Mouse (Mus musculus) layer of hippocampus, adult 9-10 months (tissue): ENCODE data around the gene Xpo5.
A peak's percentile ranks its signal among the peaks of the same experiment; 100 is the strongest.

Source experiments
- DNase-seq: peaks from one replicate; pipeline ENCODE4 v3.0.0; 2022; ENCODE audit warnings: low spot score

Xpo5 gene

DNA sequence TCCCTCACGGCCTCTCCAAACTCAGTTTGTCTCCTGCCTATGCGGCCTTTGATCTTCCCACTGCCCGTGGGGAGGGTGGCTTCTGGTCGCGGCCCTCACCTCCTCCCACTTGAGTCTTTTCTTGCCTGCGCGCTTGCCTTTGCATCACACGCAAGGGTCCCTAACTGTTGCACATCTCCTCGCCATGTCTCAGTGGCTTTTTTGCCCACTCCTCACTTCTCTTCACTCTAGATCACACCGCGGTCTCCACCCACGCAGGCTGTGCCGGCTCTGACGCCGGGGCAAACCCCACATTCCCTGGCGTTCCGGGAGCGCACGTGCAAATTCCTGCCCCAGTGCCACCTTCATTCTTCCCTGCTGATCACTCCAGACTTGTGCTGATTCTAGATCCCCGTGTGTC is 496 bp downstream of the Xpo5 start:
- no peak for DNase-seq

- DNase-seq = no peak
Measured at GRCm38 (mm10) chr17:46206676-46207075, 4.1 kb downstream of the Xpo5 start.

- DNase-seq = no peak
Measured at GRCm38 (mm10) chr17:46210550-46210949, 8.0 kb downstream of the Xpo5 start.

- DNase-seq = no peak
Measured at GRCm38 (mm10) chr17:46221601-46222000, 19.0 kb downstream of the Xpo5 start.

- no peak for DNase-seq
Measured at GRCm38 (mm10) chr17:46227576-46227975, 25.0 kb downstream of the Xpo5 start.

DNA sequence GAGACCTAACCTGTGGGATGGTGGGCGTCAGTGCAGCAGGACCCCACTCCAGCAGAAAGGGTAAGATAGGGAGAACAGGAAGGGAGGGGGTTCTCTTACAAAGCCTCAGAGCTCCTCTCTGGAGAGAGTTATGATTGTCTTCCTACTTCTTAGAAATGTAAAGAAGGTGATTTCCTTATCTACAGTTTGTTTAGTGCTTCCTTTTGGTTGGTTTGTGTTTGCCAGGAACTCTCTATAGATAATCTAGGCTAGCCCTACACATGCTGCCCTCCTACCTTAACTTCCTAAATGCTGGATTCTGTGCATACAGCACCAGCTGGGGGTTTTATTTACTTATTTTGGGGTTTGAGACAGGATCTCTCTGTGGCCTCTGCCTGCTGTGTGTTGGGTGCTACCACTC is 33.5 kb downstream of the Xpo5 start:
- no peak for DNase-seq

DNA sequence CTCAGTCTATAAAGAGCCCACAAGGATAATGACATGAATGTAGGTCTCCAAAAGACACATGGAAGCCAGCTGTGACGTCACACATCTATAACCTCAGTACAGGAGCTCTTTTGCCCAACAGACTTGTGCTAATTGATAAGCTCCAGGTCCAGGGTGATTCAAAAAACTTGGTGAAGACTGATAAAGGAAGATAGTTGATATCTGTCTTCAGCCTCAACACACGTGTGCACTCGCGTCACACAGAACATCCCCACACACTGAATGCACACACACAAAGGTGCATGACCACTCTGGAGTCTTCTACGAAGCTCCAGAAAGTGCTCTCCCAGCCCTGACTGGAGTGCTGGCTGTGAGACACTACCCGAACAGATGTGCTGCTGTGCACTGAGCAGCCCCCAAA is 34.5 kb downstream of the Xpo5 start:
- DNase-seq = no peak

GRCm38 (mm10) chr17:46237480-46237879 is 34.9 kb downstream of the Xpo5 start:
- no peak for DNase-seq

DNA sequence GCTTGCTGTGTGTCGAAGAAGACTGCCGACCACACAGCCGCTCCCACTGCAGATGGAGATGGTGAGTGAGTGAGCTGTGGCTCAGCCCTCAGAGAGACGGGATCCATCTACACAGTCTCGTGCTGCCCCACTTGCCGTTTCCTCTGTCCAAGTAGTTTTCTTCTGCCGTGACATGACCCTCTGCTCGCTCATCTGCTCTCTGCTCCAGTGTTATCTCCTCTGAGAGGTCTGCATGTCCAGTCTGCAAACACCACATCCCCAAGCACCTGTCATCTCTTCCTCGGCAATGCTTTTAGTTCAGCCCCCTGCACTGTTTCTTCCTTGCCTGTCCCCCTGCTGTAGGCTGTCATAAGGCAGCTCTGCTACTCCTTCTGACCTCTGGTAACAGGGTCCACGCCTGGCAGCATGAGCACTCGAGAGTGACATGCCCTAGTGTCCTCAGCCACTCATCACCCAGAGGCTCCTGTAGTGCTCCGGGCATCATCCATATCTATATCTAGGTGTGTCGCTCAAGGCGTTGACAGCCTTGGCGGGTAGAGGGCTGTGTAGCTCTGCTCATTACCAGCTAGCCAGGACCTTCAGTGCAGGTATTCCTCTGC is 37.0 kb downstream of the Xpo5 start:
- no peak for DNase-seq

- no peak for DNase-seq
Measured at GRCm38 (mm10) chr17:46241471-46241870, 38.9 kb downstream of the Xpo5 start.

GRCm38 (mm10) chr17:46242274-46242673 is 39.7 kb downstream of the Xpo5 start:
- DNase-seq = no peak

DNA sequence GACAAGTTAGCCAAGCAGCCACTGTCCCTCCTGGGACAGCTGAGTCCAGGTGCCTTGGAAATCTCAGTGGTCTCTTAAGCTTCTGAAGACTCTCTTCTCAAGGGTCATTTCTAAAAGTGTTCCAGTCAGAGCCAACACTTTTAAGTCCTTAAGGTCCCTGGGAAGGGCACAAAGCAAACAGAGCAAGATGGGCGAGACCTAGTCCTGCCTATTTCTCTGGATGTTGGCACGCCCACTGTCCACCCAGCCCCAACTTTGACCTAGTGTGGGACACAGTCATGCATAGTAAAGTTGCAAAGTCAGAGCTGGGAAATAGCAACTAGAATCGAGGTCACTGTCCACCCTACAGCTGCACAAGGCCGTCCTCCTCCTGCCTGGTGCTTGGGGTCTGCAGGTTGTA is 40.4 kb downstream of the Xpo5 start:
- no peak for DNase-seq

DNA sequence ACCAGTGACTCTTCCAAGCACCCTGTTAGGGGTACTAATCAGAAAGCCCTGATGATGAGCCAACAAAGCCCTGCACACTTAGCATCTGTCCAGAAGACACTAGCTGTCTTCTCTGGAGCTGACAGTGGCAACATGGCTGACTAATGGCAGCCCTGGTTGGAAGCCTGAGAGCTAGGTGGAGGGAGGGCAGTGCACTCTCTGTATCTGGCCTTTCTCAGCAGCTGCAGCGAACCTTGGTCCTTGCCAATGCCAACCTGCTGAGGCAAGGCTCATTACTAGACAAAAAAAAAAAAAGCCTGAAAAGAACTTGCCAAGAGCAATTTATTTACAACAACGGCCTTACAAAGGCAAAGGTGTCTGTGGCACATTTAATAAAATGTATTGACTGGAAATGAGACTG is 41.0 kb downstream of the Xpo5 start:
- DNase-seq = no peak

- DNase-seq = no peak
Measured at GRCm38 (mm10) chr17:46244579-46244978, 42.0 kb downstream of the Xpo5 start.

DNA sequence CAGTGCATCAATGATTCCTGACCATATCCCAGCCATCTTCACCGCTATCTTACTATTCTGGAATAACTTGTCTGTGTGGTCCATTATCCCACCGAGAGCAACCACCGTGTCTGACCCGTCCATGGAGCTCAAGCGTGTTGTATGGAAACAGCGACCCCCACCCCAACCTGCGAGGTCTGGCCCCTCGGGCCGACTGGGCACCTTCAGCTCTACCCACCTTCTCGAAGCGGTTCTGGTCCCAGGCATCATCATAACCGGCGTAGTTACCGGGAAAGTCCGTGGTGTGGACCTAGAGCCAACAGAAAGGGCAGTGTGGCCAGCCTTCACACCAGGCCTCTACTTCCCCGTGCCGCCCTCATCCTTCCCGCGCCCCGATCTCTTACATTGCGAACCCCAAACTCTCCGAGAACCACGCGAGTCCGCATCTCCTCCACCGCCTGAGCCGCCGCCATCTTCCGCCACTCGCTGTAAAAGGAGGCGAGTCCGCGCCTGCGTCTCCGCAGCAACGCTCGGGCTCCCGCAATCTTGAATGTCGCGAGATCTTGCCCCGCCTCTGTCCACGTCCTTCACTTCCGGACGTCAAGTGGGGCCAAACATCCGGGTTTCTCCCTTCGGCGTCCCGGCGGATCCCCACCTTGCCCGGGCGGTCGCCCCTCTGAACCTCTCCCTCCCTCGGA is 45.1 kb downstream of the Xpo5 start, which contains the start of the genes Polr1c and Yipf3:
TSS of gene Polr1c (minus strand) at position 543 of the 677 bp plus-strand sequence.
TSS of gene Yipf3 (plus strand) at position 569 of the 677 bp plus-strand sequence.
- peak; percentile 77 for DNase-seq

GRCm38 (mm10) chr17:46248189-46248522 is 45.6 kb downstream of the Xpo5 start:
- no peak for DNase-seq

DNA sequence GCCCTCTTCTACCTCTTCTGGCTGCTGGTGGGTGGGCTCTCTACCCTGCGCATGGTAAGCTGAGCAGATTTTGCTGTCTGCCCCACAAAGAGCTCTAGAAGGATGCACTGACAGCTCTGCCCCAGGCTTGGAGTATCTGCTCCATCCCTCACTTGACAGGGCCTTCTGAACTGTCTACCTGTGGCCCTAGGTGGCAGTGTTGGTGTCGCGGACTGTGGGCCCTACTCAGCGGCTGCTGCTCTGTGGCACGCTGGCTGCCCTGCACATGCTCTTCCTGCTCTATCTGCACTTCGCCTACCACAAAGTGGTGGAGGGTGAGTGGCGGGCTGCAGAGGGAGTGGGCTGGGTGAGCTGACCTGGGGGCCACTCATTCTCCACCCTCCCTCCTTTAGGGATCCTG is 48.6 kb downstream of the Xpo5 start:
- DNase-seq = no peak

DNA sequence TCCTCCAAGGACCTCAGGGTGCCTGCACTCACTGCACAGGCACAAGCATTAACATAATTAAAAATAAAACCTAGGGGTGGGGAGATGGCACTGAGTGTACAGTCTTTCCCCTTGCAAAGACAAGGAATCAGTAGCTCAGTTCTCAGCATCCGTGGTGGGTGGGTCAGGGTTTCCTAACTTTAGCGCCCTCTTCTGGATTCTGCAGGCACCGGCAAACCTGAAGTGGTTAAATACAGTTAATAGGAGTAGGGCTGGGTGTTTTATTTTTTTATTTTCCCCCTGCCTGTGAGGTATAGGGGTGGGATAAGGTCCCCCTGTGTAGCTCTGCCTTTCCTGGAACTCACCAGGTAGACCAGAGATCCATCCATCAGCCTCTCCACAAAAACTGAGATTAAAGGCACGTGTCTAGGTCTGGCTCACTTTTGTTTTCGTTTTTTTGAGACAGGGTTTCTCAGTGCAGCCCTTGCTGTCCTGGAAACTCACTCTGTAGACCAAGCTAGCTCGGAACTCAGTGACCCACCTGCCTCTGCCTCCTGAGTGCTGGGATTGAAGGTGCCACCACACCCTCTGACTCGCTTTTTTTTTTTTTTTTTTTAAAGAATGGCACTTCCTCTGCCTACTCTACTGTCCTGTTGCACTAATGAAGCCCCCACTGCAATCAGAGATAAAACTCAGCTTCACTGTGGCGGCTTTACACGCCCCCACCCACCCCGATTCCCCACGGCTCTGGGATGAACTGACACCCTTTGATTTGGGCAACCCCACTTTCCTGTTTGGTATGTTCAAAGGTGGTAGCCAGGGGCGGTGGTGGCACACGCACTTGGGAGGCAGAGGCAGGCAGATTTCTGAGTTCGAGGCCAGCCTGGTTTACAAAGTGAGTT is 50.2 kb downstream of the Xpo5 start:
- peak; percentile 49 for DNase-seq

DNA sequence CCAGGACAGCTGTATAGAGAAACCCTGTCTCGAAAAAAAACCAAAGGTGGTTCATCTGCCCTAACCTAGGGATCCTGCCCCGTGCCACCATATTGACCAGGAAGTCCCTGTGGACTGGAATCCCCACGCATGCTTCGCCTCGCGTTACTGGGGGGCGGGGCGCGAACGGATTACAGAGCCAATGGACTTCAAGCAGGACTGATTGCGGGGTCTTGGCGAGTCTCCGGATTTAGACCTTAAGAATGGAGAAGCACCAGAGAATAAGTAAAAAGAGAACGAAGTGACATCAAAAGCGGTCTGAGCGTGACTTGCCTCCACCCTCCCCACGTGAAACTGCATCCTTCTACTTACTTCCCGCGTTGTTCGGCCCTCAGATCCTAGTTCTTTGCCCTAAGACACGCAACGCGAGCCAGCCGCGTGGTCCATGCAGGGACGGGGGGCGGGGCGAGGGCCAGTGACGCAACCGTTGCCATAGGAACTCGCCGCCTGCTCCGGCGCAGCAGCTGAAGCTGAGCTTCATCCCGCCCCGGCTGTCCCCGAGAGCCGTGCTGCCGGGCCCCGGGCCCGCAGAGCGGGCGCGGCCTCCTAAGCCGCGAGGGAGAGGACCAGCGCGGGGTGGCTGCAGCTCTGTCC is 51.0 kb downstream of the Xpo5 start, which contains the start of gene Lrrc73:
TSS of gene Lrrc73 (plus strand) at position 80 of the 633 bp plus-strand sequence.
- peak; percentile 79 for DNase-seq

- no peak for DNase-seq
Measured at GRCm38 (mm10) chr17:46254106-46254505, 51.5 kb downstream of the Xpo5 start.

GRCm38 (mm10) chr17:46255147-46255546 is 52.6 kb downstream of the Xpo5 start:
- DNase-seq = no peak

- no peak for DNase-seq
Measured at GRCm38 (mm10) chr17:46258279-46259053, 55.9 kb downstream of the Xpo5 start.
